ENCODE assay signal across 29 mouse cellular contexts in the genomic region with DNA sequence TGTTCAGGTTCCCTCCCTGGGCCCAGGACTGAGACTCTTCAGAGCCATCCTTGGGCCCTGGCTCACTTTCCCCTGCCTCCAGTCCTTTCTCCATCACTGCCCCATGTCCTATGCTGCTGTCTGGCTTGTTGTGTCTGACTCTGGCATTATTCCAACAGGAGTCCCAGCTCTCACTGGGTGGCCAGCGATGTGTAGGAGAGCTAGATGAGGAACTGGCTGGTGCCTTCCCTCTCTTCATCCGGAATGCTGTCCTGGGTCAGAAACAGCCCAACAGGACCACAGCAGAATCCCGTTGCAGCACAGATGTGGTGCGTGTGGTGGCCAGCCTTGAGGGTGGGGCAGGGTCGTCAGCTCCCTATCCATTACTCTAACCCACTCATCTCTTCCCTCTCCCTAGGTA. TPM values are rescaled to one million over a fixed set of nuclear protein-coding genes. Genes with fewer than 3 reads are reported as not detected.
DNase-seq lines count a peak whose midpoint lies in the region; ATAC-seq and TF ChIP-seq lines count a peak whose summit lies in the region.
"Had no signal": no experiment of that assay in that cellular context is flagged by ENCODE, and none has a peak within 500 bp of the region (broad histone marks: within the 10 kb centered on the region; RNA-seq: fewer than 3 reads in every experiment).

No protein-coding gene starts in this region.

- H3K4me1 ChIP-seq in heart, embryonic 11.5 days (ENCODE audit: control insufficient read depth, insufficient read depth, low read length), result peaks cover 25% of the 10 kb centered on the region
- H3K4me1 ChIP-seq in MEL (ENCODE audit: control insufficient read depth in 1 of 2, insufficient read depth in 2 of 2, low read length in 2 of 2), result peaks cover 25 to 44% of the 10 kb centered on the region in 2 experiments
- peaks cover 14% of the 10 kb centered on the region for H3K4me1 ChIP-seq in limb, embryonic 10.5 days
- peaks cover 44 to 49% of the 10 kb centered on the region in 2 experiments for H3K4me1 ChIP-seq in liver, embryonic 14.5 days (replicated peaks; ENCODE audit: control insufficient read depth in 2 of 2, insufficient read depth in 2 of 2, low read length in 1 of 2)
- H3K4me1 ChIP-seq in kidney, embryonic 14.5 days (ENCODE audit: control insufficient read depth, insufficient read depth, low read length), result no peaks in the 10 kb centered on the region
- H3K4me1 ChIP-seq in midbrain, embryonic 16.5 days (ENCODE audit: control insufficient read depth, insufficient read depth, low read length), result no peaks in the 10 kb centered on the region
- H3K4me1 ChIP-seq: forebrain, embryonic 12.5 days; forebrain, embryonic 15.5 days; hindbrain, embryonic 10.5 days; hindbrain, embryonic 13.5 days had no signal

- H3K27me3 ChIP-seq in heart, embryonic 11.5 days (ENCODE audit: control insufficient read depth, insufficient read depth, low read length), result no peaks in the 10 kb centered on the region
- H3K27me3 ChIP-seq in MEL (ENCODE audit: control insufficient read depth in 1 of 2, insufficient read depth in 2 of 2, low read length in 2 of 2), result no peaks in the 10 kb centered on the region
- H3K27me3 ChIP-seq in limb, embryonic 10.5 days (ENCODE audit: low read depth, poor library complexity, severe bottlenecking), result no peaks in the 10 kb centered on the region
- no peaks in the 10 kb centered on the region for H3K27me3 ChIP-seq in liver, embryonic 14.5 days (ENCODE audit: control insufficient read depth, insufficient read depth, low read length)
- no peaks in the 10 kb centered on the region for H3K27me3 ChIP-seq in kidney, embryonic 14.5 days (ENCODE audit: control insufficient read depth, insufficient read depth, low read length)
- no peaks in the 10 kb centered on the region for H3K27me3 ChIP-seq in midbrain, embryonic 16.5 days (ENCODE audit: control insufficient read depth, insufficient read depth, low read depth, low read length)
- H3K27me3 ChIP-seq: embryonic facial prominence, embryonic 13.5 days; forebrain, embryonic 12.5 days; forebrain, embryonic 15.5 days; heart, embryonic 13.5 days; hindbrain, embryonic 13.5 days had no signal

- H3K4me3 ChIP-seq in heart, embryonic 11.5 days (ENCODE audit: low read depth, low read length), result no peak overlapping the region
- no peak overlapping the region for H3K4me3 ChIP-seq in MEL (ENCODE audit: control insufficient read depth in 1 of 2, insufficient read depth in 1 of 2, low read depth in 2 of 2, low read length in 2 of 2)
- no peak overlapping the region for H3K4me3 ChIP-seq in limb, embryonic 10.5 days
- H3K4me3 ChIP-seq in liver, embryonic 14.5 days (ENCODE audit: insufficient read depth in 1 of 2, low read depth in 2 of 2, low read length in 2 of 2), result no peak overlapping the region
- no peak overlapping the region for H3K4me3 ChIP-seq in kidney, embryonic 14.5 days (ENCODE audit: low read length)
- H3K4me3 ChIP-seq in midbrain, embryonic 16.5 days (ENCODE audit: low read depth, low read length), result no peak overlapping the region
- H3K4me3 ChIP-seq: embryonic facial prominence, embryonic 10.5 days; embryonic facial prominence, embryonic 13.5 days; erythroblast, embryonic 14.5 days; forebrain, embryonic 12.5 days; forebrain, embryonic 15.5 days; heart, embryonic 13.5 days; hindbrain, embryonic 10.5 days; hindbrain, embryonic 13.5 days had no signal

- 89% methylated on average over 5 of the region's 5 CpGs for WGBS in heart, embryonic 11.5 days (ENCODE audit: insufficient replicate concordance)
- WGBS in limb, embryonic 10.5 days, result 94% methylated on average over 5 of the region's 5 CpGs
- 83% methylated on average over 5 of the region's 5 CpGs for WGBS in liver, embryonic 14.5 days (ENCODE audit: insufficient replicate concordance)
- 90% methylated on average over 5 of the region's 5 CpGs for WGBS in kidney, embryonic 14.5 days
- WGBS in midbrain, embryonic 16.5 days, result 91% methylated on average over 5 of the region's 5 CpGs

- ATAC-seq in heart, embryonic 11.5 days (replicated peaks; ENCODE audit: insufficient number of reproducible peaks, low FRiP score, low TSS enrichment), result no peak
- no peak for ATAC-seq in liver, embryonic 14.5 days (ENCODE audit: insufficient read depth)
- no peak for ATAC-seq in kidney, embryonic 14.5 days (ENCODE audit: low FRiP score, low TSS enrichment)
- no peak for ATAC-seq in midbrain, embryonic 16.5 days
- ATAC-seq: activated CD4-positive, CD25-positive, alpha-beta regulatory T cell, adult 4 months; CD4-positive, CD25-positive, alpha-beta regulatory T cell, adult 4 months; forebrain, embryonic 15.5 days; hindbrain, embryonic 16.5 days had no signal

- H3K36me3 ChIP-seq in heart, embryonic 11.5 days (ENCODE audit: control insufficient read depth, insufficient read depth, low read length), result peaks cover 9% of the 10 kb centered on the region
- peaks cover 6 to 39% of the 10 kb centered on the region in 2 experiments for H3K36me3 ChIP-seq in MEL (ENCODE audit: control insufficient read depth in 1 of 2, insufficient read depth in 2 of 2, low read length in 2 of 2)
- peaks cover 82% of the 10 kb centered on the region for H3K36me3 ChIP-seq in limb, embryonic 10.5 days
- H3K36me3 ChIP-seq in liver, embryonic 14.5 days (replicated peaks; ENCODE audit: control insufficient read depth, insufficient read depth, low read depth), result peaks cover 14% of the 10 kb centered on the region
- peaks cover 25% of the 10 kb centered on the region for H3K36me3 ChIP-seq in kidney, embryonic 14.5 days (ENCODE audit: control insufficient read depth, insufficient read depth, low read length)
- H3K36me3 ChIP-seq in midbrain, embryonic 16.5 days (ENCODE audit: control insufficient read depth, insufficient read depth, low read length), result 0 out of 2 replicates have a peak, but pooled peaks cover 2% of the 10 kb centered on the region
- H3K36me3 ChIP-seq: forebrain, embryonic 15.5 days had no signal

- no peak for TF ChIP-seq CTCF in MEL (IDR thresholded peaks at IDR 0.05 in 2 of 3, conservative IDR thresholded peaks at IDR 0.05 in 1 of 3; ENCODE audit: control insufficient read depth in 1 of 3, insufficient read depth in 1 of 3, low read depth in 2 of 3, low read length in 3 of 3, poor library complexity in 1 of 3, severe bottlenecking in 1 of 3)
- no peak for TF ChIP-seq CTCF in liver, embryonic 14.5 days (IDR thresholded peaks at IDR 0.05; ENCODE audit: low read depth)

- no peak for TF ChIP-seq RAD21 in MEL (IDR thresholded peaks at IDR 0.05; ENCODE audit: low read depth, low read length)

- intact Hi-C loops in heart, postnatal 10 days (cut with DNase I), result no loop called here

- H3K27ac ChIP-seq in heart, embryonic 11.5 days (ENCODE audit: low read depth, low read length), result peak overlapping the region; percentile 97; the same call in 1 of the 2 replicates
- peak overlapping the region; percentile 94 for H3K27ac ChIP-seq in MEL (ENCODE audit: control insufficient read depth, low read depth, low read length)
- peak overlapping the region; percentile 53; the same call in 1 of the 2 replicates for H3K27ac ChIP-seq in limb, embryonic 10.5 days
- peak overlapping the region; percentile 98 for H3K27ac ChIP-seq in liver, embryonic 14.5 days
- H3K27ac ChIP-seq in kidney, embryonic 14.5 days (ENCODE audit: low read depth, low read length), result no peak overlapping the region
- H3K27ac ChIP-seq in midbrain, embryonic 16.5 days (ENCODE audit: low read length), result no peak overlapping the region
- H3K27ac ChIP-seq: embryonic facial prominence, embryonic 10.5 days; embryonic facial prominence, embryonic 13.5 days; forebrain, embryonic 12.5 days; forebrain, embryonic 15.5 days; heart, embryonic 13.5 days; hindbrain, embryonic 10.5 days; hindbrain, embryonic 13.5 days had no signal

- no peak overlapping the region for H3K4me2 ChIP-seq in heart, embryonic 11.5 days
- no peak overlapping the region for H3K4me2 ChIP-seq in liver, embryonic 14.5 days (ENCODE audit: low read depth)
- no peak overlapping the region for H3K4me2 ChIP-seq in kidney, embryonic 14.5 days (replicated peaks; ENCODE audit: low read depth, low read length)
- no peak overlapping the region for H3K4me2 ChIP-seq in midbrain, embryonic 16.5 days (ENCODE audit: low read length)
- H3K4me2 ChIP-seq: embryonic facial prominence, embryonic 13.5 days; forebrain, embryonic 12.5 days; forebrain, embryonic 15.5 days; heart, embryonic 13.5 days; hindbrain, embryonic 13.5 days had no signal

- no peaks in the 10 kb centered on the region for H3K9me3 ChIP-seq in heart, embryonic 11.5 days (replicated peaks; ENCODE audit: control insufficient read depth, low read length)
- no peaks in the 10 kb centered on the region for H3K9me3 ChIP-seq in MEL (replicated peaks; ENCODE audit: insufficient read depth, low read length)
- H3K9me3 ChIP-seq in limb, embryonic 10.5 days (replicated peaks), result no peaks in the 10 kb centered on the region
- no peaks in the 10 kb centered on the region for H3K9me3 ChIP-seq in liver, embryonic 14.5 days (ENCODE audit: control insufficient read depth, low read length)
- no peaks in the 10 kb centered on the region for H3K9me3 ChIP-seq in kidney, embryonic 14.5 days (ENCODE audit: control insufficient read depth, low read length)
- no peaks in the 10 kb centered on the region for H3K9me3 ChIP-seq in midbrain, embryonic 16.5 days (replicated peaks; ENCODE audit: control insufficient read depth, low read length, poor library complexity, severe bottlenecking)
- H3K9me3 ChIP-seq: embryonic facial prominence, embryonic 10.5 days; embryonic facial prominence, embryonic 13.5 days; forebrain, embryonic 12.5 days; forebrain, embryonic 15.5 days; heart, embryonic 13.5 days; hindbrain, embryonic 10.5 days; hindbrain, embryonic 13.5 days had no signal

- TF ChIP-seq POLR2A in MEL (IDR thresholded peaks at IDR 0.05; ENCODE audit: control insufficient read depth in 1 of 2, insufficient read depth in 1 of 2, low read depth in 1 of 2, low read length in 2 of 2, poor library complexity in 1 of 2), result no peak

- TF ChIP-seq EP300 in MEL (IDR thresholded peaks at IDR 0.05; ENCODE audit: low read depth in 1 of 2, low read length in 2 of 2), result no peak
- no peak for TF ChIP-seq EP300 in liver, embryonic 14.5 days (IDR thresholded peaks at IDR 0.05; ENCODE audit: low read depth)

- DNase-seq in heart, postnatal 10 days, result no peak
- no peak for DNase-seq in MEL (ENCODE audit: low read depth, low spot score)
- DNase-seq in limb, embryonic 10.5 days (ENCODE audit: low spot score), result no peak
- no peak for DNase-seq in liver, embryonic 14.5 days (ENCODE audit: low read depth in 3 of 3, low spot score in 3 of 3)
- DNase-seq in kidney, postnatal 4 days, result no peak
- DNase-seq: adrenal gland, adult 8-10 months; adrenal gland, postnatal 25 days; cerebellum, adult 11-12 months; cerebellum, adult 8-10 months; cerebellum, postnatal 10 days; cerebellum, postnatal 36 days; embryo, embryonic 11 days; gastrocnemius, postnatal 25 days had no signal

- no peaks in the 10 kb centered on the region for H3K79me2 ChIP-seq in MEL (ENCODE audit: control insufficient read depth, insufficient read depth, low read length, poor library complexity)

- no peak overlapping the region for H3K9ac ChIP-seq in heart, embryonic 11.5 days (ENCODE audit: low read depth, low read length)
- H3K9ac ChIP-seq in MEL (ENCODE audit: control insufficient read depth, low read depth, low read length, poor library complexity, severe bottlenecking), result no peak overlapping the region
- no peak overlapping the region for H3K9ac ChIP-seq in liver, embryonic 14.5 days (replicated peaks)
- H3K9ac ChIP-seq in kidney, embryonic 14.5 days (ENCODE audit: low read depth, low read length), result no peak overlapping the region
- no peak overlapping the region for H3K9ac ChIP-seq in midbrain, embryonic 16.5 days (ENCODE audit: low read depth, low read length)
- H3K9ac ChIP-seq: embryonic facial prominence, embryonic 13.5 days; forebrain, embryonic 12.5 days; forebrain, embryonic 15.5 days; heart, embryonic 13.5 days; hindbrain, embryonic 13.5 days had no signal

RNA-seq across cellular contexts. Expression of gene Uba7, which starts 5.0 kb away (rescaled TPM):
- polyA plus RNA-seq in heart, embryonic 11.5 days (2014; fragmentation: Nextera tagmentation; extraction: Ambion mirVana), result 43.9 and 47.8 TPM in 2 replicates
- 10 to 100 TPM; 13.4 to 15.7 TPM for total RNA-seq in heart, postnatal 10 days (2021)
- 15.8 and 18.1 TPM in 2 replicates for total RNA-seq in MEL (2012; rRNA removed)
- polyA plus RNA-seq in MEL (2012; ENCODE audit: insufficient read depth in 1 of 2, insufficient read length in 2 of 2, low read depth in 1 of 2, low replicate concordance in 2 of 2, missing spikeins in 1 of 2), result 10 to 100 TPM in 1 of 2 experiments, not detected in 1; 44.1 TPM
- 18.6 and 22.5 TPM in 2 replicates for polyA plus RNA-seq in limb, embryonic 10.5 days (2016; fragmentation: Nextera tagmentation; extraction: Ambion mirVana)
- polyA plus RNA-seq in liver, embryonic 14.5 days (2012; rRNA removed), result 69.4 and 83.3 TPM in 2 replicates
- polyA plus RNA-seq in liver, embryonic 14.5 days (2014; fragmentation: Nextera tagmentation; extraction: Ambion mirVana), result 49.1 and 54.2 TPM in 2 replicates
- 25.7 and 28.0 TPM in 2 replicates for polyA plus RNA-seq in kidney, embryonic 14.5 days (2014; fragmentation: Nextera tagmentation; extraction: Ambion mirVana)
- 3.7 and 4.7 TPM in 2 replicates for polyA plus RNA-seq in midbrain, embryonic 16.5 days (2015; fragmentation: Nextera tagmentation; extraction: Ambion mirVana)

RNA-seq across cellular contexts. Expression of gene Gm20661, which starts 12.5 kb away (rescaled TPM):
- polyA plus RNA-seq in heart, embryonic 11.5 days (2014; fragmentation: Nextera tagmentation; extraction: Ambion mirVana), result 3.2 and 4.0 TPM in 2 replicates
- total RNA-seq in heart, postnatal 10 days (2021), result under 1 TPM; 0.36 to 0.50 TPM
- 0.26 and 0.35 TPM in 2 replicates for total RNA-seq in MEL (2012; rRNA removed)
- under 1 TPM in 1 of 2 experiments, not detected in 1; 0.85 TPM for polyA plus RNA-seq in MEL (2012; ENCODE audit: insufficient read depth in 1 of 2, insufficient read length in 2 of 2, low read depth in 1 of 2, low replicate concordance in 2 of 2, missing spikeins in 1 of 2)
- 3.5 and 6.2 TPM in 2 replicates for polyA plus RNA-seq in limb, embryonic 10.5 days (2016; fragmentation: Nextera tagmentation; extraction: Ambion mirVana)
- polyA plus RNA-seq in liver, embryonic 14.5 days (2012; rRNA removed), result 0.53 and 0.64 TPM in 2 replicates
- 0.06 and 0.34 TPM in 2 replicates for polyA plus RNA-seq in liver, embryonic 14.5 days (2014; fragmentation: Nextera tagmentation; extraction: Ambion mirVana)
- polyA plus RNA-seq in kidney, embryonic 14.5 days (2014; fragmentation: Nextera tagmentation; extraction: Ambion mirVana), result 4.8 and 5.5 TPM in 2 replicates
- polyA plus RNA-seq in midbrain, embryonic 16.5 days (2015; fragmentation: Nextera tagmentation; extraction: Ambion mirVana), result 0.65 and 0.67 TPM in 2 replicates
- total RNA-seq: gastrocnemius, adult 8-10 months; gastrocnemius, postnatal 25 days had no signal
- polyA plus RNA-seq: activated CD4-positive, CD25-positive, alpha-beta regulatory T cell, adult 4 months; C2C12; CD4-positive, CD25-positive, alpha-beta regulatory T cell, adult 4 months had no signal

RNA-seq across cellular contexts. Expression of gene Inka1, which starts 15.4 kb away (rescaled TPM):
- 66.6 and 66.8 TPM in 2 replicates for polyA plus RNA-seq in heart, embryonic 11.5 days (2014; fragmentation: Nextera tagmentation; extraction: Ambion mirVana)
- total RNA-seq in heart, postnatal 10 days (2021), result 10 to 100 TPM; 23.3 to 28.0 TPM
- total RNA-seq in MEL (2012; rRNA removed), result 54.1 and 65.3 TPM in 2 replicates
- polyA plus RNA-seq in MEL (2012; ENCODE audit: insufficient read depth in 1 of 2, insufficient read length in 2 of 2, low read depth in 1 of 2, low replicate concordance in 2 of 2, missing spikeins in 1 of 2), result 10 to 100 TPM in 1 of 2 experiments, not detected in 1; 60.7 TPM
- polyA plus RNA-seq in limb, embryonic 10.5 days (2016; fragmentation: Nextera tagmentation; extraction: Ambion mirVana), result 180 and 189 TPM in 2 replicates
- polyA plus RNA-seq in liver, embryonic 14.5 days (2012; rRNA removed), result 23.8 and 33.0 TPM in 2 replicates
- 51.6 and 57.3 TPM in 2 replicates for polyA plus RNA-seq in liver, embryonic 14.5 days (2014; fragmentation: Nextera tagmentation; extraction: Ambion mirVana)
- 64.1 and 69.0 TPM in 2 replicates for polyA plus RNA-seq in kidney, embryonic 14.5 days (2014; fragmentation: Nextera tagmentation; extraction: Ambion mirVana)
- polyA plus RNA-seq in midbrain, embryonic 16.5 days (2015; fragmentation: Nextera tagmentation; extraction: Ambion mirVana), result 16.7 and 17.6 TPM in 2 replicates

RNA-seq across cellular contexts. Expression of gene Traip, which starts 20.4 kb away (rescaled TPM):
- 14.5 and 16.7 TPM in 2 replicates for polyA plus RNA-seq in heart, embryonic 11.5 days (2014; fragmentation: Nextera tagmentation; extraction: Ambion mirVana)
- total RNA-seq in heart, postnatal 10 days (2021), result 1 to 10 TPM; 3.3 to 4.0 TPM
- 37.3 and 43.6 TPM in 2 replicates for total RNA-seq in MEL (2012; rRNA removed)
- 10 to 100 TPM in 1 of 2 experiments, not detected in 1; 65.2 TPM for polyA plus RNA-seq in MEL (2012; ENCODE audit: insufficient read depth in 1 of 2, insufficient read length in 2 of 2, low read depth in 1 of 2, low replicate concordance in 2 of 2, missing spikeins in 1 of 2)
- 43.2 and 45.9 TPM in 2 replicates for polyA plus RNA-seq in limb, embryonic 10.5 days (2016; fragmentation: Nextera tagmentation; extraction: Ambion mirVana)
- 5.3 and 7.4 TPM in 2 replicates for polyA plus RNA-seq in liver, embryonic 14.5 days (2012; rRNA removed)
- 13.3 and 18.1 TPM in 2 replicates for polyA plus RNA-seq in liver, embryonic 14.5 days (2014; fragmentation: Nextera tagmentation; extraction: Ambion mirVana)
- polyA plus RNA-seq in kidney, embryonic 14.5 days (2014; fragmentation: Nextera tagmentation; extraction: Ambion mirVana), result 23.7 and 24.5 TPM in 2 replicates
- polyA plus RNA-seq in midbrain, embryonic 16.5 days (2015; fragmentation: Nextera tagmentation; extraction: Ambion mirVana), result 10.0 and 12.6 TPM in 2 replicates

RNA-seq across cellular contexts. Expression of gene Cdhr4, which starts 22.0 kb away (rescaled TPM):
- 7.0 and 10.2 TPM in 2 replicates for polyA plus RNA-seq in heart, embryonic 11.5 days (2014; fragmentation: Nextera tagmentation; extraction: Ambion mirVana)
- total RNA-seq in heart, postnatal 10 days (2021), result 1 to 10 TPM; 2.0 TPM
- 0.65 and 1.5 TPM in 2 replicates for total RNA-seq in MEL (2012; rRNA removed)
- 1 to 10 TPM in 1 of 2 experiments, not detected in 1; 4.4 TPM for polyA plus RNA-seq in MEL (2012; ENCODE audit: insufficient read depth in 1 of 2, insufficient read length in 2 of 2, low read depth in 1 of 2, low replicate concordance in 2 of 2, missing spikeins in 1 of 2)
- polyA plus RNA-seq in limb, embryonic 10.5 days (2016; fragmentation: Nextera tagmentation; extraction: Ambion mirVana), result 6.5 and 11.9 TPM in 2 replicates
- 2.7 and 3.5 TPM in 2 replicates for polyA plus RNA-seq in liver, embryonic 14.5 days (2012; rRNA removed)
- polyA plus RNA-seq in liver, embryonic 14.5 days (2014; fragmentation: Nextera tagmentation; extraction: Ambion mirVana), result 0.38 and 1.1 TPM in 2 replicates
- polyA plus RNA-seq in kidney, embryonic 14.5 days (2014; fragmentation: Nextera tagmentation; extraction: Ambion mirVana), result 8.8 and 9.6 TPM in 2 replicates
- polyA plus RNA-seq in midbrain, embryonic 16.5 days (2015; fragmentation: Nextera tagmentation; extraction: Ambion mirVana), result 1.2 and 1.4 TPM in 2 replicates
- total RNA-seq: gastrocnemius, adult 8-10 months had no signal
- polyA plus RNA-seq: C2C12 had no signal

Comparison
In these comparisons a context has a peak if more than half of its experiments do, and no peak if none do; other contexts are left out.
1. H3K27ac ChIP-seq: peak in heart, embryonic 11.5 days (single experiment), MEL (single experiment), limb, embryonic 10.5 days (single experiment) and liver, embryonic 14.5 days (single experiment); none in kidney, embryonic 14.5 days (single experiment) and midbrain, embryonic 16.5 days (single experiment).